Mouse (Mus musculus) intestine, postnatal 0 days (tissue): ENCODE data around the gene Iqgap3. TPM values are rescaled to one million over a fixed set of nuclear protein-coding genes. Genes with fewer than 3 reads are reported as not detected.

Experiments used
- ATAC-seq: fragments of 200-750 bp; cut with Nextera tagmentation; 2 replicates; pipeline ENCODE4 v1.8.0; 2017; ENCODE audit warnings: mild to moderate bottlenecking, moderate TSS enrichment, moderate library complexity
- H3K27ac ChIP-seq: fragments of 300-500 bp; sonication (generic); 2 replicates; pipeline ENCODE4 v1.5.1; 2014; ENCODE audit warnings: mild to moderate bottlenecking, low read depth, low read length, moderate library complexity
- H3K27me3 ChIP-seq: fragments of 300-500 bp; sonication (generic); replicated peaks from 2 replicates; pipeline ENCODE4 v1.6.1; 2014; ENCODE audit warnings: low read length, mixed read lengths; ENCODE audit not compliant: control insufficient read depth, insufficient read depth
- H3K36me3 ChIP-seq: fragments of 300-500 bp; sonication (generic); 2 replicates; pipeline ENCODE4 v1.6.1; 2014; ENCODE audit warnings: mild to moderate bottlenecking, moderate library complexity; ENCODE audit not compliant: control insufficient read depth, insufficient read depth
- H3K4me1 ChIP-seq: fragments of 300-500 bp; sonication (generic); replicated peaks from 2 replicates; pipeline ENCODE4 v1.6.1; 2014; ENCODE audit warnings: antibody characterized with exemption, low read length, mixed read lengths; ENCODE audit not compliant: control insufficient read depth, insufficient read depth
- H3K4me2 ChIP-seq: fragments of 300-500 bp; sonication (generic); replicated peaks from 2 replicates; pipeline ENCODE4 v1.6.1; 2014; ENCODE audit warnings: low read depth, mild to moderate bottlenecking, moderate library complexity
- H3K4me3 ChIP-seq: fragments of 300-500 bp; sonication (generic); 2 replicates; pipeline ENCODE4 v1.5.1; 2014; ENCODE audit warnings: low read depth, low read length
- H3K9ac ChIP-seq: fragments of 300-500 bp; sonication (generic); 2 replicates; pipeline ENCODE4 v1.6.1; 2014; ENCODE audit warnings: mild to moderate bottlenecking, low read depth, low read length
- H3K9me3 ChIP-seq: fragments of 300-500 bp; sonication (generic); 2 replicates; pipeline ENCODE4 v1.6.1; 2016; ENCODE audit warnings: mixed run types; ENCODE audit not compliant: control insufficient read depth
- CTCF ChIP-seq: sonication (generic); IDR thresholded peaks from 2 replicates; pipeline ENCODE4 v1.5.1; 2016; ENCODE audit warnings: low read depth, mild to moderate bottlenecking, control low read depth, antibody characterized with exemption, moderate library complexity
- WGBS: fragments of 180-500 bp; shearing (Covaris S2); extraction: QIAGEN DNeasy Blood & Tissue Kit; methylation state at CpG from one replicate; pipeline ENCODE4 v1.1.7; 2014; 5-methylcytosine and 5-hydroxymethylcytosine counted together
- polyA plus RNA-seq: library from polyadenylated mRNA; unstranded; fragments of >200 nt; fragmentation: Nextera tagmentation; extraction: Ambion mirVana; gene quantifications from 2 replicates; pipeline ENCODE4 v1.2.1, GENCODE M21; 2015

Gene Iqgap3
- polyA plus RNA-seq, 1 experiment from 2014 or later = 4.3 TPM

DNA sequence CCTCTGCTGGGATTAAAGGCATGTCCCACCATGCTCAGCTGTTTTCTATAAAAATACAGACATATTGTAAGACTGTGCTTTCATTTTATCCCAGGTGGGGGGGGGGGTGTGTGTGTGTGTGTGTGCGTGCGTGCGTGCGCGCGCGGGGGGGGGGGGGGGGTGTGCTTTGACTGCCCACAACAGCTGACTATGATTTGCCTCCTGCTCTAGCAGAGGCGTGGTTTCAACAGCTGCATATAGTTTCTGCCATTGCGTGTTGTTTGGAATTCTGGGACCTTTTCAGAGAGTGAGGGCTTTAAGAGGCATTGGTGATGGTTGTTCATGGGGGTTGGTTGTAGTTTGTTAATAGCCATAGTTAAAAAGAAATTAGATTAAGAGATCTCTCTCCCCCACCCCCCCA lies 3.7 kb downstream of the Iqgap3 start:
- WGBS = 90% methylated on average over 6 of the region's 9 CpGs
- no peak for ATAC-seq

DNA sequence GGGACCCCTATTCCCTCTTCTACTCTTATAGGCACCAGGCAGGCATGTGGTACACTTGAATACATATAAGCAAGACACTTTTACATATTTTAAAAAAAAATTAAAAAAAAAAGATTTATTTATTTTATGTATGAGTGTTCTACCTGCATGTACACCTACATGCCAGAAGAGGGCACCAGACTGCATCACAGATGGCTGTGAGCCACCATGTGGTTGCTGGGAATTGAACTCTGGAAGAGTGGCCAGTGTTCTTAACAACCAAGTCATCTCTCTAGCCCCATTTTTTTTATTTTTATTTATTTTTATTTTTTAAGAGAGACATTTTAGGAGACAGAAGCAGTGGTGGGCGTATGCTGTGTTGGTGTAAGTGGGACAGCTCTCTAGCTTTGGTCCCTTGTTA lies 5.9 kb downstream of the Iqgap3 start:
- no peaks in the 10 kb centered on the region for H3K4me1 ChIP-seq
- H3K27ac ChIP-seq = no peak overlapping the region
- H3K9ac ChIP-seq = no peak overlapping the region
- TF ChIP-seq CTCF = peak; percentile 82
- H3K4me2 ChIP-seq = no peak overlapping the region
- H3K4me3 ChIP-seq = no peak overlapping the region
- H3K36me3 ChIP-seq = peaks cover 40% of the 10 kb centered on the region
- no peaks in the 10 kb centered on the region for H3K9me3 ChIP-seq
- no peaks in the 10 kb centered on the region for H3K27me3 ChIP-seq
- no peak for ATAC-seq
- 95% methylated on average over 1 of the region's 1 CpGs for WGBS

More for the DNA sequence above, 3.7 kb downstream of the Iqgap3 start:
- no peak overlapping the region for H3K9ac ChIP-seq
- TF ChIP-seq CTCF = no peak
- 0 out of 2 replicates have a peak, but pooled peaks cover 4% of the 10 kb centered on the region for H3K4me1 ChIP-seq
- H3K27ac ChIP-seq = no peak overlapping the region
- H3K4me3 ChIP-seq = no peak overlapping the region
- H3K4me2 ChIP-seq = no peak overlapping the region
- no peaks in the 10 kb centered on the region for H3K9me3 ChIP-seq
- H3K36me3 ChIP-seq = peaks cover 19% of the 10 kb centered on the region
- no peaks in the 10 kb centered on the region for H3K27me3 ChIP-seq

DNA sequence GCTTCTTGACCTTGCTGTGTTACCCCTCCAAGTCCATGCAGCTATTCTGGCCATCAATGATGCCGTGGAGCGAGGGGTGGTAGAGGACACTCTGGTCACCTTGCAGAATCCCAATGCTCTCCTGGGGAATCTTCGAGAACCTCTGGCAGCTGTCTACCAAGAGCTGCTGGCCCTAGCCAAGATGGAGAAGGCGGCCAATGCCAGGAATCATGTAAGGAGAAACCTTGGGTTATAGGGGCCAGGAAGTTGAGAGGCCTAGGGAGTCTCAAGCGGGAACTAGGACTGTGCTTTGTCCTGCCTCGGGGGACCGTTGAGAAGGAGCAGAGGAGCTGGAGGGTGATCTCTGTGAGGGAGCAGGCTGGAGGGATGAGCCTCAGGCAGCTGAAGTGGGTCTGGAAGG lies 8.3 kb downstream of the Iqgap3 start:
- no peaks in the 10 kb centered on the region for H3K4me1 ChIP-seq
- peaks cover 55% of the 10 kb centered on the region for H3K36me3 ChIP-seq

DNA sequence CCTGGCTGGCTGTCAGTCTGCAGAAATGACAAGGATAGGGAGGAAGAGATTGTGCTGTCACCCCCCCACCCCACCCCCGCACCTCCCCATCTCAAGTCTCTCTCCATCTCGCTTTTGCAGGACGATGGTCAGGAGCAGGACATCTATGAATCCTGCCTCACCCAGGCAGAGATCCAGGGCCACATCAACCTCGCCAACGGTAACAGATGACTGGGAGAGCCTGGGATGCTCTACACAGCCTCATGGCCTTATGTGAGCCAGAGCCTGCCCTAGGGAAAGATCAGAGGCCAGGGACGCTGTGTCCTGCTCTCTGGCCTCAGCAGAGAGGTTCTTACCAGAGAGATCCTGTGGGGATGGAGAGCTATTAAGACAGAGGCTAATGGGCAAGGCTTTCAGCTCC lies 8.8 kb downstream of the Iqgap3 start:
- no peak for ATAC-seq
- H3K27ac ChIP-seq = no peak overlapping the region
- peaks cover 55% of the 10 kb centered on the region for H3K36me3 ChIP-seq
- no peak overlapping the region for H3K4me3 ChIP-seq
- no peak for TF ChIP-seq CTCF
- no peaks in the 10 kb centered on the region for H3K4me1 ChIP-seq
- WGBS = 84% methylated on average over 6 of the region's 6 CpGs
- no peak overlapping the region for H3K4me2 ChIP-seq
- no peaks in the 10 kb centered on the region for H3K27me3 ChIP-seq
- H3K9ac ChIP-seq = no peak overlapping the region
- H3K9me3 ChIP-seq = no peaks in the 10 kb centered on the region

More for the DNA sequence above, 8.3 kb downstream of the Iqgap3 start:
- no peak overlapping the region for H3K4me3 ChIP-seq
- no peak for TF ChIP-seq CTCF
- no peak overlapping the region for H3K4me2 ChIP-seq
- WGBS = 95% methylated on average over 7 of the region's 7 CpGs
- no peaks in the 10 kb centered on the region for H3K9me3 ChIP-seq
- H3K27me3 ChIP-seq = no peaks in the 10 kb centered on the region
- no peak overlapping the region for H3K27ac ChIP-seq
- ATAC-seq = no peak
- no peak overlapping the region for H3K9ac ChIP-seq

DNA sequence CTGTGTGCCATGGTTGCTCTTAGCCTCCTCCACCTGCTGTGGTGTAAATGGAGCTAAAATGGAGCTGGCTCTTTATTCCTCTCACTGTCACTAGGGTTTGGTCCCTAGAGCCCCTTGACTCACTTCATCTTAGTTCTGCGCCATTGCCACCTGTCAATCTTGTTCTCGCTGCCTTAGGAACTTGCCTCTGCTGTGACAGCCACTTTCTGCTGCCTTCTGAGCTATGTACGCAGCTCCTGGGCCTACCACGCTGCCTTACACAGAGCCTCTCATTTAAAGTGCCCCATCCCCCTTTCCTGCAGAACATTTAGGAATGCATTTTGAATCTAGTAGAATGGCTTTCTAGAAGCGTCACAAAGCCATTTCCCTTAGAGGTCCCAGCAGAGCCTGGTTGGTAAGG lies 12.4 kb downstream of the Iqgap3 start:
- no peak for TF ChIP-seq CTCF
- no peak overlapping the region for H3K4me2 ChIP-seq
- no peak overlapping the region for H3K9ac ChIP-seq
- H3K27ac ChIP-seq = no peak overlapping the region
- no peak overlapping the region for H3K4me3 ChIP-seq
- no peaks in the 10 kb centered on the region for H3K27me3 ChIP-seq
- ATAC-seq = no peak
- peaks cover 56% of the 10 kb centered on the region for H3K36me3 ChIP-seq
- 91% methylated on average over 5 of the region's 5 CpGs for WGBS
- H3K9me3 ChIP-seq = no peaks in the 10 kb centered on the region
- H3K4me1 ChIP-seq = no peaks in the 10 kb centered on the region

DNA sequence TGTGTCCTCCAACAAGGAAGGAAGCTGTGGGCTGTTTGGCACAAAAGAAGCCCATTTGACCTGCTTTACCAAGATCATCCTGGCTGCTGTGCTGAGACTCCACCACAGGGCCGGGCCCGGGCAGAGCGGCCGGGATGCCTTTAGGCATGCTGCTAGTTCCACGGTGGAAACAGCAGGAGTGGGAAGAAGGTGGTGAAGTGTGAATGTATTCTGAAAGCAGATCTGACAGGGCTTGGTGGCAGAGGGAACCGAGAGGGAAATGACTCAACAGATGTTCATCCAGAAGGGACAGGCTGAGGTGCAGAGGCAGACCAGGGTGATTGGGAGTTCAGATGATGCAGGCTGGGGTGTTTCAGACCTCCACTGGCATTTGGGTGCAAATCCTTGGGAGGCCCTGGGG lies 15.9 kb downstream of the Iqgap3 start:
- WGBS = 86% methylated on average over 6 of the region's 6 CpGs
- Histone ChIP-seq H3K4me1 (no peaks in the 10 kb centered on the region), H3K9me3 (no peaks in the 10 kb centered on the region), H3K27ac (no peak overlapping the region), H3K4me2 (no peak overlapping the region), H3K4me3 (no peak overlapping the region), H3K36me3 (peaks cover 55% of the 10 kb centered on the region), H3K27me3 (no peaks in the 10 kb centered on the region), H3K9ac (no peak overlapping the region)
- ATAC-seq = no peak
- no peak for TF ChIP-seq CTCF

DNA sequence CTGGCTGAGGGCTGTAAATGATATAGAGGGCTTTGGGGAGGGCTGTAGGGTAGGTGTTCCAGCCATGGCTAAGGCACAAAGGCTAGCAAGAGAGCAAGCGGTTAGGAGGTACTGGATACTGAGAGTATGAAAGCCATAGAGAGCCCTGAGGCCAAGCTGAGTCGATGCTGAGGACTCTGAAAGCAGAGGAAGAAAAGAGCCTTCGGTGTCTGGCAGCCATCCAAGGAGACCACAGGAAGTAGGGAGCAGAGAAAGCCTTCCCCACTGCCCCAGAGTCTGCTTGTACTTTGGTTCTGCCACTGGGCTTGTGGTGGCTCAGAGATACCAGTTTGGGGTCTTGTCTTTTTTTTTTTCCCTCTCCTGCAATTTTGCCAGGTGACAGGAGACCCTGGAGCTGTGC lies 18.5 kb downstream of the Iqgap3 start:
- H3K27me3 ChIP-seq = no peaks in the 10 kb centered on the region
- TF ChIP-seq CTCF = no peak
- 80% methylated on average over 3 of the region's 3 CpGs for WGBS
- H3K4me2 ChIP-seq = no peak overlapping the region
- no peaks in the 10 kb centered on the region for H3K4me1 ChIP-seq
- no peak overlapping the region for H3K4me3 ChIP-seq
- ATAC-seq = no peak
- H3K36me3 ChIP-seq = peaks cover 58% of the 10 kb centered on the region
- no peaks in the 10 kb centered on the region for H3K9me3 ChIP-seq
- H3K27ac ChIP-seq = no peak overlapping the region
- H3K9ac ChIP-seq = no peak overlapping the region
